Mouse (Mus musculus) erythroblast, embryonic 14.5 days (primary cell): Measurements from ENCODE around the gene Slc5a11.

Source experiments
- GATA1 ChIP-seq: IDR thresholded peaks from 2 replicates; pipeline ENCODE4 v1.6.1; 2012; ENCODE audit warnings: low read length, inconsistent platforms, mixed read lengths
- TAL1 ChIP-seq: IDR thresholded peaks from 3 replicates; pipeline ENCODE4 v1.6.1; 2012; ENCODE audit warnings: low read length, inconsistent platforms, mixed read lengths

GRCm38 (mm10) chr7:123198695-123199094 is 15.9 kb upstream of the Slc5a11 start:
- TF ChIP-seq TAL1 (no peak), GATA1 (no peak)
